Mouse (Mus musculus) lung, postnatal 0 days (tissue): ENCODE results near the gene Sart3. TPM values are rescaled to one million over a fixed set of nuclear protein-coding genes. Genes with fewer than 3 reads are reported as not detected.

Source experiments
- ATAC-seq: fragments of 200-750 bp; cut with Nextera tagmentation; 2 replicates; pipeline ENCODE4 v1.8.0; 2017; ENCODE audit warnings: moderate library complexity
- DNase-seq: peaks from one replicate; pipeline ENCODE4 v3.0.0-alpha.2; 2016; ENCODE audit warnings: low spot score
- H3K27ac ChIP-seq: fragments of 300-500 bp; sonication (generic); 2 replicates; pipeline ENCODE4 v1.5.1; 2014; ENCODE audit warnings: antibody characterized with exemption, mild to moderate bottlenecking, low read length, mixed read lengths
- H3K27me3 ChIP-seq: fragments of 300-500 bp; sonication (generic); replicated peaks from 2 replicates; pipeline ENCODE4 v1.6.1; 2014; ENCODE audit warnings: low read length, mixed read lengths; ENCODE audit not compliant: insufficient read depth
- H3K36me3 ChIP-seq: fragments of 300-500 bp; sonication (generic); 2 replicates; pipeline ENCODE4 v1.6.1; 2014; ENCODE audit warnings: low read length, mixed read lengths; ENCODE audit not compliant: insufficient read depth
- H3K4me1 ChIP-seq: fragments of 300-500 bp; sonication (generic); 2 replicates; pipeline ENCODE4 v1.6.1; 2014; ENCODE audit warnings: antibody characterized with exemption, low read depth, low read length, mixed read lengths; ENCODE audit not compliant: insufficient read depth
- H3K4me2 ChIP-seq: fragments of 300-500 bp; sonication (generic); replicated peaks from 2 replicates; pipeline ENCODE4 v1.6.1; 2014; ENCODE audit warnings: low read depth, mild to moderate bottlenecking, low read length, moderate library complexity, mixed read lengths
- H3K4me3 ChIP-seq: fragments of 300-500 bp; sonication (generic); 2 replicates; pipeline ENCODE4 v1.5.1; 2014; ENCODE audit warnings: low read depth, low read length
- H3K9ac ChIP-seq: fragments of 300-500 bp; sonication (generic); replicated peaks from 2 replicates; pipeline ENCODE4 v1.6.1; 2014; ENCODE audit warnings: low read depth, mild to moderate bottlenecking
- H3K9me3 ChIP-seq: fragments of 300-500 bp; sonication (generic); 2 replicates; pipeline ENCODE4 v1.6.1; 2016; ENCODE audit warnings: low read length, mixed read lengths
- CTCF ChIP-seq: IDR thresholded peaks from 2 replicates; pipeline ENCODE4 v1.5.1; 2016; ENCODE audit warnings: antibody characterized with exemption, mild to moderate bottlenecking
- EP300 ChIP-seq: IDR thresholded peaks from 2 replicates; pipeline ENCODE4 v1.6.1; 2016; ENCODE audit warnings: antibody characterized with exemption, mild to moderate bottlenecking, control low read depth
- WGBS: fragments of 180-500 bp; shearing (Covaris S2); extraction: QIAGEN DNeasy Blood & Tissue Kit; methylation state at CpG from one replicate; pipeline ENCODE4 v1.1.7; 2014; 5-methylcytosine and 5-hydroxymethylcytosine counted together
- polyA plus RNA-seq: library from polyadenylated mRNA; unstranded; fragments of >200 nt; fragmentation: Nextera tagmentation; extraction: Ambion mirVana; gene quantifications from 2 replicates; pipeline ENCODE4 v1.2.1, GENCODE M21; 2015

Sart3 gene
- polyA plus RNA-seq, 1 experiment from 2014 or later: 12.8 TPM

GRCm38 (mm10) chr5:113731174-113731573 lies 41.1 kb downstream of the Sart3 start:
- WGBS: 88% methylated on average over 7 of the region's 7 CpGs
- Histone ChIP-seq H3K9me3 (no peaks in the 10 kb centered on the region), H3K4me3 (no peak overlapping the region), H3K9ac (no peak overlapping the region), H3K4me1 (peaks cover 3% of the 10 kb centered on the region; the same call in 1 of the 2 replicates), H3K4me2 (no peak overlapping the region), H3K27me3 (no peaks in the 10 kb centered on the region), H3K36me3 (no peaks in the 10 kb centered on the region), H3K27ac (no peak overlapping the region)
- ATAC-seq: no peak
- TF ChIP-seq EP300 (no peak), CTCF (no peak)
- no peak for DNase-seq

- Histone ChIP-seq H3K36me3 (no peaks in the 10 kb centered on the region), H3K4me3 (no peak overlapping the region), H3K9me3 (no peaks in the 10 kb centered on the region), H3K27me3 (no peaks in the 10 kb centered on the region), H3K4me2 (no peak overlapping the region), H3K27ac (no peak overlapping the region), H3K9ac (no peak overlapping the region), H3K4me1 (peaks cover 3% of the 10 kb centered on the region; the same call in 1 of the 2 replicates)
- no peak for TF ChIP-seq CTCF
- TF ChIP-seq EP300: no peak
- WGBS: 64% methylated on average over 7 of the region's 7 CpGs
- DNase-seq (no peak), ATAC-seq (no peak)
These were observed 41.6 kb downstream of the Sart3 start for GRCm38 (mm10) chr5:113730641-113731121.

- WGBS: 79% methylated on average over 7 of the region's 7 CpGs
These were observed 43.6 kb downstream of the Sart3 start for GRCm38 (mm10) chr5:113728691-113729090.

GRCm38 (mm10) chr5:113728011-113728410 lies 44.3 kb downstream of the Sart3 start:
- Histone ChIP-seq H3K27ac (no peak overlapping the region), H3K4me2 (no peak overlapping the region), H3K4me1 (no peaks in the 10 kb centered on the region), H3K36me3 (no peaks in the 10 kb centered on the region), H3K4me3 (no peak overlapping the region), H3K9me3 (no peaks in the 10 kb centered on the region), H3K27me3 (no peaks in the 10 kb centered on the region), H3K9ac (no peak overlapping the region)
- ATAC-seq (no peak), DNase-seq (no peak)
- WGBS: 80% methylated on average over 7 of the region's 7 CpGs
- no peak for TF ChIP-seq EP300
- no peak for TF ChIP-seq CTCF

More at GRCm38 (mm10) chr5:113728691-113729090, 43.6 kb downstream of the Sart3 start:
- DNase-seq: no peak
- no peak overlapping the region for H3K4me2 ChIP-seq
- ATAC-seq: no peak
- no peak for TF ChIP-seq CTCF
- TF ChIP-seq EP300: no peak
- no peaks in the 10 kb centered on the region for H3K27me3 ChIP-seq
- H3K4me3 ChIP-seq: no peak overlapping the region
- no peaks in the 10 kb centered on the region for H3K36me3 ChIP-seq
- H3K9me3 ChIP-seq: no peaks in the 10 kb centered on the region
- H3K4me1 ChIP-seq: no peaks in the 10 kb centered on the region
- H3K27ac ChIP-seq: no peak overlapping the region
- H3K9ac ChIP-seq: no peak overlapping the region

GRCm38 (mm10) chr5:113727238-113727637 lies 45.1 kb downstream of the Sart3 start:
- H3K4me2 ChIP-seq: no peak overlapping the region
- no peak for DNase-seq
- no peak overlapping the region for H3K4me3 ChIP-seq
- H3K27ac ChIP-seq: no peak overlapping the region
- H3K9me3 ChIP-seq: no peaks in the 10 kb centered on the region
- no peak overlapping the region for H3K9ac ChIP-seq
- H3K27me3 ChIP-seq: no peaks in the 10 kb centered on the region
- no peaks in the 10 kb centered on the region for H3K4me1 ChIP-seq
- no peak for ATAC-seq
- H3K36me3 ChIP-seq: no peaks in the 10 kb centered on the region
- 48% methylated on average over 12 of the region's 12 CpGs for WGBS
- no peak for TF ChIP-seq CTCF
- no peak for TF ChIP-seq EP300

GRCm38 (mm10) chr5:113726618-113727017 lies 45.7 kb downstream of the Sart3 start:
- H3K9me3 ChIP-seq: no peaks in the 10 kb centered on the region
- H3K9ac ChIP-seq: no peak overlapping the region
- DNase-seq (no peak), ATAC-seq (no peak)
- no peaks in the 10 kb centered on the region for H3K27me3 ChIP-seq
- H3K4me3 ChIP-seq: no peak overlapping the region
- no peak overlapping the region for H3K27ac ChIP-seq
- WGBS: 71% methylated on average over 6 of the region's 6 CpGs
- TF ChIP-seq EP300 (no peak), CTCF (no peak)
- no peak overlapping the region for H3K4me2 ChIP-seq
- H3K36me3 ChIP-seq: no peaks in the 10 kb centered on the region
- H3K4me1 ChIP-seq: no peaks in the 10 kb centered on the region

- WGBS: 69% methylated on average over 12 of the region's 12 CpGs
These were observed 46.9 kb downstream of the Sart3 start for GRCm38 (mm10) chr5:113725417-113725816.

More at GRCm38 (mm10) chr5:113725417-113725816, 46.9 kb downstream of the Sart3 start:
- no peaks in the 10 kb centered on the region for H3K4me1 ChIP-seq
- H3K27ac ChIP-seq: no peak overlapping the region
- ATAC-seq: no peak
- TF ChIP-seq CTCF (no peak), EP300 (no peak)
- H3K9me3 ChIP-seq: no peaks in the 10 kb centered on the region
- no peak overlapping the region for H3K4me3 ChIP-seq
- DNase-seq: no peak
- no peaks in the 10 kb centered on the region for H3K27me3 ChIP-seq
- H3K36me3 ChIP-seq: no peaks in the 10 kb centered on the region
- no peak overlapping the region for H3K4me2 ChIP-seq
- no peak overlapping the region for H3K9ac ChIP-seq
